Comparison of ENCODE assay signal across 26 mouse cellular contexts in the genomic region with DNA sequence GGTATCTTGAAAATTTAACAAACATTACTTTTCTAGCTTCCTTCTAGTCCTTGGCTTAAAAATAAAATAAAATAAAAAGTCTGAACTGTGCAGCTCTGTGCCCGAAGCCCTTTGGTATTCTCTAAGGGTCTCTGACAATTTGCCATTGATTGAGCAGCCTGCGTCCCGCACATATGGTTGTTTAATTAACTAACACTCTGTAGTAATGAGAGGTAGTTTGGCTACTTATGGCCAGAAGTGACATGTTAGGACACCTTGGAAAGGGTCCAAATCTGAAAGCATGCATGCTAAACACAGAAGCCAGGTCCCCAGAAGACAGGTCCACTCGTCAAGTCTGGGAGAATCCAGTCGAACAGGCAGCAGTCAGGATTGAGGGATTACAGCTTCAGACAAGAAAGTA. TPM values are rescaled to one million over a fixed set of nuclear protein-coding genes. Genes with fewer than 3 reads are reported as not detected.
A peak's percentile ranks its signal among the peaks of the same experiment; 100 is the strongest.
DNase-seq lines count a peak whose midpoint lies in the region; ATAC-seq and TF ChIP-seq lines count a peak whose summit lies in the region.
"Had no signal": no experiment of that assay in that cellular context is flagged by ENCODE, and none has a peak within 500 bp of the region (broad histone marks: within the 10 kb centered on the region; RNA-seq: fewer than 3 reads in every experiment).

No protein-coding gene starts in this region.

- H3K4me2 ChIP-seq in forebrain, embryonic 12.5 days, result no peak overlapping the region
- H3K4me2 ChIP-seq in forebrain, embryonic 16.5 days (ENCODE audit: low read length), result no peak overlapping the region
- no peak overlapping the region for H3K4me2 ChIP-seq in forebrain, embryonic 14.5 days (ENCODE audit: low read length)
- H3K4me2 ChIP-seq in hindbrain, embryonic 13.5 days, result no peak overlapping the region
- H3K4me2 ChIP-seq in hindbrain, postnatal 0 days (ENCODE audit: low read depth, low read length), result no peak overlapping the region
- H3K4me2 ChIP-seq: embryonic facial prominence, embryonic 12.5 days; forebrain, embryonic 15.5 days had no signal

- no peaks in the 10 kb centered on the region for H3K36me3 ChIP-seq in forebrain, embryonic 12.5 days (replicated peaks)
- H3K36me3 ChIP-seq in forebrain, embryonic 16.5 days (ENCODE audit: control insufficient read depth, insufficient read depth), result no peaks in the 10 kb centered on the region
- H3K36me3 ChIP-seq in forebrain, embryonic 14.5 days (ENCODE audit: control insufficient read depth, insufficient read depth, low read length), result no peaks in the 10 kb centered on the region
- H3K36me3 ChIP-seq in forebrain, embryonic 10.5 days (replicated peaks), result no peaks in the 10 kb centered on the region
- H3K36me3 ChIP-seq in hindbrain, embryonic 13.5 days, result no peaks in the 10 kb centered on the region
- no peaks in the 10 kb centered on the region for H3K36me3 ChIP-seq in hindbrain, postnatal 0 days (ENCODE audit: insufficient read depth, low read length)
- H3K36me3 ChIP-seq: embryonic facial prominence, embryonic 10.5 days; embryonic facial prominence, embryonic 12.5 days; forebrain, embryonic 15.5 days; G1E had no signal

- no peak overlapping the region for H3K9ac ChIP-seq in forebrain, embryonic 12.5 days
- no peak overlapping the region for H3K9ac ChIP-seq in forebrain, embryonic 16.5 days (replicated peaks; ENCODE audit: low read depth, low read length)
- H3K9ac ChIP-seq in forebrain, embryonic 14.5 days (ENCODE audit: low read length), result no peak overlapping the region
- no peak overlapping the region for H3K9ac ChIP-seq in hindbrain, embryonic 13.5 days
- H3K9ac ChIP-seq in hindbrain, postnatal 0 days (replicated peaks; ENCODE audit: low read length), result no peak overlapping the region
- H3K9ac ChIP-seq: embryonic facial prominence, embryonic 12.5 days; forebrain, embryonic 15.5 days had no signal

- 0 out of 2 replicates have a peak, but pooled peaks have one; percentile 23 for ATAC-seq in forebrain, embryonic 12.5 days (ENCODE audit: low FRiP score)
- ATAC-seq in forebrain, embryonic 16.5 days, result no peak
- ATAC-seq in forebrain, embryonic 14.5 days, result 0 out of 2 replicates have a peak, but pooled peaks have one; percentile 63
- peak; percentile 66; the same call in 1 of the 2 replicates for ATAC-seq in hindbrain, embryonic 13.5 days (ENCODE audit: low FRiP score)
- no peak for ATAC-seq in hindbrain, postnatal 0 days
- ATAC-seq: activated CD4-positive, CD25-positive, alpha-beta regulatory T cell, adult 4 months; CD4-positive, CD25-positive, alpha-beta regulatory T cell, adult 4 months; forebrain, embryonic 15.5 days; Patski had no signal

- no peaks in the 10 kb centered on the region for H3K9me3 ChIP-seq in forebrain, embryonic 12.5 days
- H3K9me3 ChIP-seq in forebrain, embryonic 16.5 days (ENCODE audit: control insufficient read depth, low read length), result no peaks in the 10 kb centered on the region
- no peaks in the 10 kb centered on the region for H3K9me3 ChIP-seq in forebrain, embryonic 14.5 days (replicated peaks; ENCODE audit: control insufficient read depth, low read length)
- H3K9me3 ChIP-seq in forebrain, embryonic 10.5 days, result no peaks in the 10 kb centered on the region
- no peaks in the 10 kb centered on the region for H3K9me3 ChIP-seq in hindbrain, embryonic 13.5 days
- no peaks in the 10 kb centered on the region for H3K9me3 ChIP-seq in hindbrain, postnatal 0 days (ENCODE audit: low read length)
- H3K9me3 ChIP-seq: embryonic facial prominence, embryonic 10.5 days; embryonic facial prominence, embryonic 12.5 days; forebrain, embryonic 15.5 days had no signal

- H3K4me1 ChIP-seq in forebrain, embryonic 12.5 days, result no peaks in the 10 kb centered on the region
- no peaks in the 10 kb centered on the region for H3K4me1 ChIP-seq in forebrain, embryonic 16.5 days (replicated peaks; ENCODE audit: control insufficient read depth, insufficient read depth, low read length)
- no peaks in the 10 kb centered on the region for H3K4me1 ChIP-seq in forebrain, embryonic 14.5 days (ENCODE audit: control insufficient read depth, insufficient read depth, low read length)
- H3K4me1 ChIP-seq in forebrain, embryonic 10.5 days, result no peaks in the 10 kb centered on the region
- H3K4me1 ChIP-seq in hindbrain, embryonic 13.5 days (replicated peaks), result no peaks in the 10 kb centered on the region
- H3K4me1 ChIP-seq in hindbrain, postnatal 0 days (ENCODE audit: insufficient read depth, low read length), result no peaks in the 10 kb centered on the region
- H3K4me1 ChIP-seq: embryonic facial prominence, embryonic 10.5 days; embryonic facial prominence, embryonic 12.5 days; forebrain, embryonic 15.5 days had no signal

- no peak overlapping the region for H3K27ac ChIP-seq in forebrain, embryonic 12.5 days
- H3K27ac ChIP-seq in forebrain, embryonic 16.5 days (ENCODE audit: low read length), result no peak overlapping the region
- no peak overlapping the region for H3K27ac ChIP-seq in forebrain, embryonic 14.5 days (ENCODE audit: low read depth, low read length)
- no peak overlapping the region for H3K27ac ChIP-seq in forebrain, embryonic 10.5 days
- H3K27ac ChIP-seq in hindbrain, embryonic 13.5 days, result no peak overlapping the region
- no peak overlapping the region for H3K27ac ChIP-seq in hindbrain, postnatal 0 days
- H3K27ac ChIP-seq: embryonic facial prominence, embryonic 10.5 days; embryonic facial prominence, embryonic 12.5 days; forebrain, embryonic 15.5 days had no signal

- no peaks in the 10 kb centered on the region for H3K27me3 ChIP-seq in forebrain, embryonic 12.5 days
- H3K27me3 ChIP-seq in forebrain, embryonic 16.5 days (replicated peaks; ENCODE audit: control insufficient read depth, insufficient read depth, low read length), result no peaks in the 10 kb centered on the region
- no peaks in the 10 kb centered on the region for H3K27me3 ChIP-seq in forebrain, embryonic 14.5 days (replicated peaks; ENCODE audit: control insufficient read depth, insufficient read depth, low read length)
- no peaks in the 10 kb centered on the region for H3K27me3 ChIP-seq in forebrain, embryonic 10.5 days (ENCODE audit: poor library complexity, severe bottlenecking)
- H3K27me3 ChIP-seq in hindbrain, embryonic 13.5 days, result no peaks in the 10 kb centered on the region
- H3K27me3 ChIP-seq in hindbrain, postnatal 0 days (ENCODE audit: insufficient read depth, low read length), result no peaks in the 10 kb centered on the region
- H3K27me3 ChIP-seq: CH12.LX; embryonic facial prominence, embryonic 12.5 days; forebrain, embryonic 15.5 days had no signal

- TF ChIP-seq CTCF in hindbrain, postnatal 0 days (IDR thresholded peaks at IDR 0.05; ENCODE audit: low read depth), result no peak
- no peak for TF ChIP-seq CTCF in brain, embryonic 14.5 days (IDR thresholded peaks at IDR 0.05; ENCODE audit: borderline replicate concordance, extremely low read depth, insufficient read depth, insufficient read length)

- peak; percentile 56 for DNase-seq in forebrain, embryonic 14.5 days (ENCODE audit: low spot score)
- no peak for DNase-seq in forebrain, embryonic 10.5 days (ENCODE audit: extremely low spot score, low spot score)
- no peak for DNase-seq in hindbrain, postnatal 0 days (ENCODE audit: low spot score)
- DNase-seq in brain, embryonic 14.5 days (ENCODE audit: low read depth), result peak; percentile 70
- DNase-seq: adrenal gland, adult 8-10 months; adrenal gland, postnatal 14 days; adrenal gland, postnatal 36 days; B cell, adult 2 months; cerebellum, adult 11 months; cerebellum, adult 18-20 months; cerebellum, adult 9-10 months; cerebellum, postnatal 10 days; cerebellum, postnatal 25 days had no signal

- H3K4me3 ChIP-seq in forebrain, embryonic 12.5 days (replicated peaks), result no peak overlapping the region
- no peak overlapping the region for H3K4me3 ChIP-seq in forebrain, embryonic 16.5 days (replicated peaks; ENCODE audit: low read length)
- H3K4me3 ChIP-seq in forebrain, embryonic 14.5 days (ENCODE audit: low read depth, low read length), result no peak overlapping the region
- H3K4me3 ChIP-seq in forebrain, embryonic 10.5 days, result no peak overlapping the region
- no peak overlapping the region for H3K4me3 ChIP-seq in hindbrain, embryonic 13.5 days
- H3K4me3 ChIP-seq in hindbrain, postnatal 0 days (ENCODE audit: low read length), result no peak overlapping the region
- H3K4me3 ChIP-seq: embryonic facial prominence, embryonic 10.5 days; embryonic facial prominence, embryonic 12.5 days; forebrain, embryonic 15.5 days had no signal

- no peak for TF ChIP-seq POLR2A in brain, embryonic 14.5 days (IDR thresholded peaks at IDR 0.05; ENCODE audit: borderline replicate concordance, extremely low read depth, insufficient read depth, insufficient read length, poor library complexity, severe bottlenecking)

- 58% methylated on average over 5 of the region's 5 CpGs for WGBS in forebrain, embryonic 12.5 days
- WGBS in forebrain, embryonic 16.5 days, result 39% methylated on average over 5 of the region's 5 CpGs
- 36% methylated on average over 5 of the region's 5 CpGs for WGBS in forebrain, embryonic 14.5 days
- 90% methylated on average over 5 of the region's 5 CpGs for WGBS in forebrain, embryonic 10.5 days
- 49% methylated on average over 5 of the region's 5 CpGs for WGBS in hindbrain, embryonic 13.5 days
- WGBS in hindbrain, postnatal 0 days, result 56% methylated on average over 5 of the region's 5 CpGs

RNA-seq across cellular contexts. Expression of gene Ryr3, which starts 22.0 kb away (rescaled TPM):
- polyA plus RNA-seq in forebrain, embryonic 12.5 days (2016; fragmentation: Nextera tagmentation; extraction: Ambion mirVana), result 0.90 and 1.6 TPM in 2 replicates
- polyA plus RNA-seq in forebrain, embryonic 16.5 days (2015; fragmentation: Nextera tagmentation; extraction: Ambion mirVana), result 6.3 and 9.9 TPM in 2 replicates
- 2.3 and 5.0 TPM in 2 replicates for polyA plus RNA-seq in forebrain, embryonic 14.5 days (2014; fragmentation: Nextera tagmentation; extraction: Ambion mirVana)
- polyA plus RNA-seq in forebrain, embryonic 10.5 days (2016; fragmentation: Nextera tagmentation; extraction: Ambion mirVana), result 0.22 and 0.47 TPM in 2 replicates
- 3.3 and 3.9 TPM in 2 replicates for polyA plus RNA-seq in hindbrain, embryonic 13.5 days (2015; fragmentation: Nextera tagmentation; extraction: Ambion mirVana)
- total RNA-seq in hindbrain, postnatal 0 days (2014; rRNA removed), result 12.7 and 31.2 TPM in 2 replicates
- polyA plus RNA-seq in hindbrain, postnatal 0 days (2015; fragmentation: Nextera tagmentation; extraction: Ambion mirVana), result 5.1 and 5.7 TPM in 2 replicates
- 12.1 and 12.4 TPM in 2 replicates for polyA plus RNA-seq in brain, embryonic 14.5 days (2012; rRNA removed)
- polyA plus RNA-seq: G1E had no signal

RNA-seq across cellular contexts. Expression of gene Tmco5b, which starts 46.7 kb away (rescaled TPM):
- polyA plus RNA-seq in forebrain, embryonic 12.5 days (2016; fragmentation: Nextera tagmentation; extraction: Ambion mirVana), result not detected in 2 replicates
- polyA plus RNA-seq in forebrain, embryonic 16.5 days (2015; fragmentation: Nextera tagmentation; extraction: Ambion mirVana), result not detected in 2 replicates
- polyA plus RNA-seq in forebrain, embryonic 14.5 days (2014; fragmentation: Nextera tagmentation; extraction: Ambion mirVana), result not detected in 2 replicates
- polyA plus RNA-seq in forebrain, embryonic 10.5 days (2016; fragmentation: Nextera tagmentation; extraction: Ambion mirVana), result not detected in 2 replicates
- polyA plus RNA-seq in hindbrain, embryonic 13.5 days (2015; fragmentation: Nextera tagmentation; extraction: Ambion mirVana), result not detected in 2 replicates
- total RNA-seq in hindbrain, postnatal 0 days (2014; rRNA removed), result not detected in 2 replicates
- polyA plus RNA-seq in hindbrain, postnatal 0 days (2015; fragmentation: Nextera tagmentation; extraction: Ambion mirVana), result not detected in 2 replicates
- not detected in 2 replicates for polyA plus RNA-seq in brain, embryonic 14.5 days (2012; rRNA removed)
- total RNA-seq: adrenal gland, adult 18-20 months; adrenal gland, adult 8-10 months; adrenal gland, postnatal 14 days; adrenal gland, postnatal 36 days; CH12.LX; G1E had no signal
- polyA plus RNA-seq: activated CD4-positive, CD25-positive, alpha-beta regulatory T cell, adult 4 months; CD4-positive, CD25-positive, alpha-beta regulatory T cell, adult 4 months; embryonic facial prominence, embryonic 12.5 days; embryonic facial prominence, embryonic 14.5 days; forebrain, embryonic 15.5 days; G1E; Patski had no signal

Comparison
In these comparisons a context has a peak if more than half of its experiments do, and no peak if none do; other contexts are left out.
1. ATAC-seq: peak in forebrain, embryonic 12.5 days (single experiment), forebrain, embryonic 14.5 days (single experiment) and hindbrain, embryonic 13.5 days (single experiment); none in forebrain, embryonic 16.5 days (single experiment) and hindbrain, postnatal 0 days (single experiment).
2. DNase-seq: peak in forebrain, embryonic 14.5 days (single experiment) and brain, embryonic 14.5 days (single experiment); none in forebrain, embryonic 10.5 days (single experiment) and hindbrain, postnatal 0 days (single experiment).